Mouse (Mus musculus) E14TG2a.4 (cell line): ENCODE measurements around the gene Iqcb1.

ENCODE experiments used
- H3K27me3 ChIP-seq: 2 replicates; pipeline ENCODE4 v1.6.1; 2014; ENCODE audit warnings: low read length, control low read depth; ENCODE audit not compliant: insufficient read depth
- H3K36me3 ChIP-seq: 2 replicates; pipeline ENCODE4 v1.6.1; 2014; ENCODE audit warnings: low read length, control low read depth; ENCODE audit not compliant: insufficient read depth
- H3K4me1 ChIP-seq: replicated peaks from 2 replicates; pipeline ENCODE4 v1.6.1; 2014; ENCODE audit warnings: low read depth, low read length, control low read depth
- H3K4me3 ChIP-seq: replicated peaks from 2 replicates; pipeline ENCODE4 v1.5.1; 2014; ENCODE audit warnings: mild to moderate bottlenecking, low read length
- H3K9me3 ChIP-seq: 2 replicates; pipeline ENCODE4 v1.6.1; 2014; ENCODE audit warnings: low read length, control low read depth
- CTCF ChIP-seq: conservative IDR thresholded peaks from 2 replicates; pipeline ENCODE4 v1.5.1; 2014; ENCODE audit warnings: low read length
- NANOG ChIP-seq: IDR thresholded peaks from 2 replicates; pipeline ENCODE4 v1.6.1; 2014; ENCODE audit warnings: borderline replicate concordance, low read length, mixed read lengths
- POU5F1 ChIP-seq: IDR thresholded peaks from 2 replicates; pipeline ENCODE4 v1.6.1; 2014; ENCODE audit warnings: low read length, borderline replicate concordance

The Iqcb1 gene

GRCm38 (mm10) chr16:36920410-36920809 is 92.2 kb downstream of the Iqcb1 start:
- H3K4me3 ChIP-seq, result no peak overlapping the region
- no peaks in the 10 kb centered on the region for H3K9me3 ChIP-seq
- H3K4me1 ChIP-seq, result no peaks in the 10 kb centered on the region
- no peaks in the 10 kb centered on the region for H3K27me3 ChIP-seq
- H3K36me3 ChIP-seq, result peaks cover 90% of the 10 kb centered on the region
- no peak for TF ChIP-seq POU5F1

- H3K27me3 ChIP-seq, result no peaks in the 10 kb centered on the region
- H3K4me3 ChIP-seq, result no peak overlapping the region
- H3K4me1 ChIP-seq, result no peaks in the 10 kb centered on the region
- TF ChIP-seq POU5F1 (no peak), CTCF (no peak), NANOG (no peak)
- no peaks in the 10 kb centered on the region for H3K9me3 ChIP-seq
- peaks cover 90% of the 10 kb centered on the region for H3K36me3 ChIP-seq
These were observed 93.0 kb downstream of the Iqcb1 start for GRCm38 (mm10) chr16:36921067-36921613.

- no peaks in the 10 kb centered on the region for H3K9me3 ChIP-seq
- no peaks in the 10 kb centered on the region for H3K4me1 ChIP-seq
- peaks cover 91% of the 10 kb centered on the region for H3K36me3 ChIP-seq
- no peak overlapping the region for H3K4me3 ChIP-seq
- H3K27me3 ChIP-seq, result no peaks in the 10 kb centered on the region
- TF ChIP-seq POU5F1, result no peak
- no peak for TF ChIP-seq NANOG
- no peak for TF ChIP-seq CTCF
These were observed 93.8 kb downstream of the Iqcb1 start for GRCm38 (mm10) chr16:36921980-36922379.
